In genomic region chr15:82929595-82929994, GRCm38 (mm10) we compare ENCODE assay signal across 8 mouse cellular contexts. TPM values are rescaled to one million over a fixed set of nuclear protein-coding genes. Genes with fewer than 3 reads are reported as not detected.
DNase-seq lines count a peak whose midpoint lies in the region; ATAC-seq and TF ChIP-seq lines count a peak whose summit lies in the region.

No protein-coding gene starts in this region.

- no peak overlapping the region for H3K4me3 ChIP-seq in lung, adult 2 months (replicated peaks; ENCODE audit: extremely low read depth, low read depth, low read length)
- no peak overlapping the region for H3K4me3 ChIP-seq in forebrain, embryonic 15.5 days
- no peak overlapping the region for H3K4me3 ChIP-seq in neural tube, embryonic 15.5 days (replicated peaks)

- H3K4me2 ChIP-seq in forebrain, embryonic 15.5 days (replicated peaks): peak overlapping the region; percentile 31
- H3K4me2 ChIP-seq in neural tube, embryonic 15.5 days: 0 out of 2 replicates have a peak overlapping the region, but pooled peaks have one; percentile 1

- no peaks in the 10 kb centered on the region for H3K4me1 ChIP-seq in lung, adult 2 months (ENCODE audit: control insufficient read depth, insufficient read depth, low read length)
- peaks cover 87% of the 10 kb centered on the region for H3K4me1 ChIP-seq in forebrain, embryonic 15.5 days
- H3K4me1 ChIP-seq in neural tube, embryonic 15.5 days: peaks cover 94% of the 10 kb centered on the region

- DNase-seq in embryo, embryonic 11 days: peak; percentile 54
- no peak for DNase-seq in embryo, embryonic 9.5 days (ENCODE audit: extremely low spot score)
- peak; percentile 35 for DNase-seq in lung, postnatal 10 days
- no peak for DNase-seq in lung, adult 2 months
- no peak for DNase-seq in left cerebral cortex, adult 9 months (ENCODE audit: low spot score in 2 of 2)

- H3K27me3 ChIP-seq in forebrain, embryonic 15.5 days: no peaks in the 10 kb centered on the region
- peaks cover 4% of the 10 kb centered on the region; the same call in 1 of the 2 replicates for H3K27me3 ChIP-seq in neural tube, embryonic 15.5 days (replicated peaks)

- H3K27ac ChIP-seq in forebrain, embryonic 15.5 days (replicated peaks): peak overlapping the region; percentile 86
- H3K27ac ChIP-seq in neural tube, embryonic 15.5 days (replicated peaks): peak overlapping the region; percentile 63

- H3K9ac ChIP-seq in forebrain, embryonic 15.5 days (replicated peaks): peak overlapping the region; percentile 23; the same call in 1 of the 2 replicates
- no peak overlapping the region for H3K9ac ChIP-seq in neural tube, embryonic 15.5 days (replicated peaks)

- no peaks in the 10 kb centered on the region for H3K36me3 ChIP-seq in forebrain, embryonic 15.5 days
- H3K36me3 ChIP-seq in neural tube, embryonic 15.5 days: no peaks in the 10 kb centered on the region

- peak; percentile 46 for ATAC-seq in forebrain, embryonic 15.5 days (replicated peaks)
- ATAC-seq in neural tube, embryonic 15.5 days (ENCODE audit: low FRiP score): peak; percentile 37; the same call in 1 of the 2 replicates
- no peak for ATAC-seq in CD4-positive, CD25-positive, alpha-beta regulatory T cell, adult 4 months

- no peaks in the 10 kb centered on the region for H3K9me3 ChIP-seq in forebrain, embryonic 15.5 days
- H3K9me3 ChIP-seq in neural tube, embryonic 15.5 days (replicated peaks): no peaks in the 10 kb centered on the region

- TF ChIP-seq POLR2A in lung, adult 2 months (IDR thresholded peaks at IDR 0.05; ENCODE audit: borderline replicate concordance, extremely low read depth, low read depth, low read length): no peak

- WGBS in lung, adult 2 months: 53% methylated on average over 9 of the region's 9 CpGs
- 13% methylated on average over 9 of the region's 9 CpGs for whole genome bisulfite sequencing in forebrain, embryonic 15.5 days
- 20% methylated on average over 9 of the region's 9 CpGs for WGBS in neural tube, embryonic 15.5 days

- TF ChIP-seq CTCF in lung, adult 2 months (IDR thresholded peaks at IDR 0.05; ENCODE audit: insufficient read depth, low read length): no peak

RNA-seq across cellular contexts. Expression of gene Tcf20, which starts 58.1 kb away (rescaled TPM):
- 12.6 and 16.8 TPM in 2 replicates for polyA plus RNA-seq in lung, adult 2 months (2012; rRNA removed)
- 18.2 and 18.7 TPM in 2 replicates for polyA plus RNA-seq in forebrain, embryonic 15.5 days (2015; fragmentation: Nextera tagmentation; extraction: Ambion mirVana)
- polyA plus RNA-seq in neural tube, embryonic 15.5 days (2015; fragmentation: Nextera tagmentation; extraction: Ambion mirVana): 11.2 and 11.5 TPM in 2 replicates
- 10 to 100 TPM; 15.9 to 19.7 TPM for polyA plus RNA-seq in CD4-positive, CD25-positive, alpha-beta regulatory T cell, adult 4 months (2017; shearing (Covaris generic))

Comparison
In these comparisons a context has a peak if more than half of its experiments do, and no peak if none do; other contexts are left out.
1. DNase-seq: peak in embryo, embryonic 11 days (single experiment) and lung, postnatal 10 days (single experiment); none in embryo, embryonic 9.5 days (single experiment), lung, adult 2 months (single experiment) and left cerebral cortex, adult 9 months (0 of 2).